Mouse (Mus musculus): Measurements from ENCODE around the gene Nnat.
A peak's percentile ranks its signal among the peaks of the same experiment; 100 is the strongest.
"Not testable (repeated sequence)": the region's sequence is repeated elsewhere in the genome, so short reads cannot be mapped to it uniquely, and the experiment has no call there.

Gene Nnat

DNA sequence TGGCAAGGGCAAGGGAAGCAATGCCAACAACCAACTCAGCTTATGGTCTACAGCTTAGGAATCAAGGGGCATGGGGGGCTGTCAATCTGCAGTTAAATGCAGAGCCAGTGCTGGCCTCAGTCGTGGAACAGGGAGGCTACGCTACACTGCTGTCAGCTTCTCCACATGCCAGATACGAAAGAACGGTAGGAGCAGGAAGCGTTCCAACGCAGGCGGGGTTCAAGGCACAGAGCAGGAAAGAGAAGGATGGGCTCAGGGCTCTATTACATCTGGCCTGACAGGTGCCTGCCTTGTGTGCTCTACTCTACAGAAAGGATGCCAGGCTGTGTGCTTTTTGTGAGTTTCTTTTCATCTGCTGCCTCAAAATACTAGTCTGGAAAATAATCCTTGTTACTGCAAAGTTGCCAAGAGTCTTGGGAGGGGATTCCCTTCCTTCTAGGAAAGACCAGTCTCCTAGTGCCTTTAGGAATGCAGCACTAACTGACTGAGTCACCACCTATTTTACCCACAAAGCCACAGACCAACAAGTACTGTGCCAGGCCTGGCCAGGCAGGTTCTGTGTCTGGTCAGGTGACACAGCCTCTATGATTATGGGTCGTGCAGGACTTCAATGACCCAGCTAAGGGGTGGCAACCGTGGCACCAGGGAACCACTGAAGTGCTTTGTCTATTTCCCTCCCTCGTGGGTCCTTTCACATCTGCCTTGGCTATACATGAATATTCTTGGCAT, 7.6 kb upstream of the Nnat start:
- DNase-seq = no peak

DNA sequence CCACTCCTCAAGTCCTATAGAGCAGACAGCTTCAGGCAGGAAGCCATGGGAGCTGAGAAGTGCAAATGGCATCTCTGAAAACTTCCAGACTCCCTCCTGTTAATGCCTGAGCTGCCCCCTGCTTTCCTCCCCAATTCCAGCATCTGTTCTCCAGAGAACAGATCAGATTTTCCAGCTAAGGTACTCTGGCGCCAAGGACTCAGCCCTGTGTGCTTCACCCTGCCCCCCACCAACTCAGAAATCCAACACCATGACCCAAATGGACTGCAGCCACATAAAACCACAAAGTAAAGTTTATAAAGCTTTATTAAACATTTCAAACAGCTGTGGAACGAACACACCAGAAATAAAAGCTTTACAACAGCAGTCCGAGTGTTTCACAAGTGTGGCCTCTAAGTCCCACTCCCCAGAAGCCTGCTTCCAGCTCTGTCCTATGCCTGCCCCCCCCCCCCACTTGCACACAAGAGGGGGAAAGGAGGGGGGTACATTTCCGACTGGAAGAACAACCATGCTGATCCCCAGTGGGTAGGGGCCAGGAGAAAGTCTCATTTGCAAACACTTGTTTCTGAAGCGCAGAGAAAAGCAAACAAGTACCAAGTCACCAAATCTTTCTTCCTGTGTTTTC, 3.7 kb upstream of the Nnat start:
- no peak for DNase-seq

DNA sequence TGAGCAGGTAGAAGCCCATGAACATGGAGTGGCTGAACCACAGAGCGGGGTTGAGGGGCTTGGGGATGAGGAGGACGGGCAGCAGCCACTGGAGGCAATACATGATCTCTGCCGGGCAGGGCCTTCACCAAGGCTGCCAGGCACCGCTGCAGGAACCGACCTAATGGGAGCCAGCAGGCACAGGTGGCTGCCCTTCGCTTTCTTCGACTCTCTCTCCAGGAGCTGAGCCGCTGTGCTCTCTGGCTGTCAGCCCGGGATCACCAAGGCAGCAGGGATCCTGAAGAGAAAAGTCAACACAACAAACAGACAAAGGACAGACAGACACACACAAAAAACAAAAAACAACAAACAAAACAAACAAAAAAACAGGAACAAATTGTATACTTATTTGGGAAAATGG, 1.8 kb upstream of the Nnat start:
- peak; percentile 55 for DNase-seq

DNA sequence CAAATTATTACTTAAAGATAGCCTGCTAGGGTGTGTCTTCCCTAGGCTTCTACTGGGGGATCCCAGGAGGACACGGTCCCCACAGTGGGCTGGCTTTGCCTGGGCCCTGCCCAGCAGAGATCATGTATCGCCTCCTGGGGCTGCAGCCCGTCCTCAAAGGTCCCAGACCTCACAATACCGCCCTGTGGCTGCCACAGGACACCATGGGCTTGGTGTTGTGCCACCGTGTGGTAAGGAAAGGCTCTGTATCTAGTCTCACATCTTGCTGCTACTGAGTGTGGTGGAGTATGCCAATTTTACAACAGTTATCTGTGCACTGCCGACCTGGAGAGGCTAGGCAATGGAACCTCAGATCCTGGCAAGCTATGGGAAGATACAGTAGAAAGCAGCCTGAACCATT, 1.4 kb upstream of the Nnat start:
- DNase-seq = no peak

DNA sequence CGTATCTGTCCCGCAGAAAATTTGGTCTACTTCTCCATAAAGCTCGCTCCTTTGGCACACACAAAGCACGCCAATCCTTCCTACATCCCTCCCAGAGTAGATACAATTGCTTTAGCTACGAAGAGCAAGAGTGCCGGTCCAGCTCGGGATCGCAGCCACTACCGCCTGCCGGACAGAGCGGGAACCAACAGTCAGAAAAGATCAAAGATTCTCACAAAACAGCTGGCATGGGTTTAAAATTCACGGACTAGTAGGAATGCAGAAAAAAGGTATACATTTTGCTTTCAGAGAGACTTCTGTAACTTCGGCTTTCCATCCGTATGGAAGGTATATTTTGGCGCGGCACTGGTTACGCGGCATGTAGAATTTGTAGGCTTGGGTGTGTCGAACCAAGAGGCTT, 438 bp upstream of the Nnat start:
- DNase-seq = no peak

DNA sequence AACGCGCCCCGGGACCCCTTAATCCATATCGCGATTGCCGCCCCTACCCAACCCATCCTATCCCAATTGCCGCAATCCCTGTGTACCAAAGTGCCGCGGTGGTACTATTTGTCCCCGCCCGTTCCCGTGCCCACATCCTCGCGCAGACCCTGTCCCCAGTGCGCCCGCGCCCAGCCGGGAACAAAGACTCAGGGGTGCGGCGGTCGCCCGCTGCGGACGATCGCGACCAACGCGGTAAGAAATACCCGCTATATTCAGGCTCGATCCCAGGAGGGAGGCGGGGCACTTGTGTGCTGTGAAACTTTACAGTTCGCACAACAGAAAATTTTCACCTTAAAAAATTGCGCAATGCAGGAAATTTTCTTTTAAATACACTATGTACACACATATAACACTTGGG, 424 bp downstream of the Nnat start:
- no peak for DNase-seq

DNA sequence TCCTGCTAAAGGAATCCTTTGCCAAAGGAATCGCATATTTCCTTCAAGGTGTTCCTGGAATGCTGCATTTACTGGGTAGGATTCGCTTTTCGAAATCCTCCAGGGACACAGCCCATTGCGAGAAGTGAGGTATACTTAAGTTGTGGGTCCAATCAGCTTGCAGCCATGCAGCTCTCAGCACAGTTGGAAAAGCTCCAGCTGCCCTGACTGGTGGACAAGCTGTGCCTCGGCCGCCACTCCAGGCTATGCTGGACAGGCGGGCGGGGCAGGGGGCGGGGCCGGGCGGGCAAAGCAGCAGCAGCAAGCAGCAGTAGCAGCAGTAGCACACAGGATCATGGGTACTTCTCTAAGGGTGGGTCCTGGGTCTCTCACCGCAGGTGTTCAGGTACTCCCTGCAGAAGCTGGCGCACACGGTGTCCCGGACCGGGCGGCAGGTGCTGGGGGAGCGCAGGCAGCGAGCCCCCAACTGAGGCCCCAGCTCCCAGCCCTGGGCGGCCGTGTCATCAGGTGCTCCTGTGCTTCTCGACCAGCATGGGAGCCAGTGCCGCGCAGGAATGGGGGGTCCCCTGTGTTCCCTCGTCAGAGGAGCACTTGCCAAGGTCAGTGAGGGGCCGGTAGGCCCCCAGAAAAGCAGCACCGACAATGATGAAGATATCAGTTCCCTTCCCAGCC, 1.4 kb downstream of the Nnat start:
- peak; percentile 80 for DNase-seq

DNA sequence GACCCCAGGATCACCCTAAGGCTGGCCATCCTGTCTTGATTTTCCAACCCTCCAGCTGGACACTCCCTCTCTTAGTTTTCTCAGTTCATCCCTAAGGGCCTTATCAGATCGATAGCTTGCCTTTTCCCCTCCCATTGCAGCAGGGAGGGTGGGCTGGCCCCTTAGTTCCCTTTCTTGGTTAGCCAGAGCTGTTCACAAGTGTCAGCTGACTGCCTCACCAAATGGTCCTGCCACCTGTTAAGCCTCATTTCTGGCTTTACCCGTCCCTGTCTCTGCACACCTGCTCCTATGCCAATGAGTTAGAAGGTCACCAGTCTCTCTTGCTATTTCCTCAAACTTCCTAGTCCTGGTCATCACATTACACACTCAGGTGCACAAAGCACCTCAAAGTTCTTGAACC, 3.2 kb downstream of the Nnat start:
- no peak for DNase-seq

DNA sequence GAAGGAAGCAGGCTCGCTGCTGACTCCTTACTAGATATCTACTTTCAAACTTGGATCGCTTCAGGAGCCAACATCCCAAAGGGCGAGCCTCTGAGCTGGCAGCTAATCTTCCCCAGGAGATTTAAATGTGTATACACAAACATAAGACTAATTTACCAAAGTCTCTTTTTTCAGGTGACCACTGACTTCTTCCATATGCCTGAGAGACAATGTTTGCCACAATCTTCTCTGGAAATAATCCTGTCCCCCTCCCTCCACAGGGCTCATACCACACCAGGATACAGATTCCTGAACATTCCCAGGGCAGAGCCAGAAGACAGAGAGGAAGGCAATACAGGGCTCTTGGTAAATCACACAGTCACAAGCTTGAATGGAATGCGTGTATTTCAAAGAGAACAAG, 4.8 kb downstream of the Nnat start:
- no peak for DNase-seq

DNA sequence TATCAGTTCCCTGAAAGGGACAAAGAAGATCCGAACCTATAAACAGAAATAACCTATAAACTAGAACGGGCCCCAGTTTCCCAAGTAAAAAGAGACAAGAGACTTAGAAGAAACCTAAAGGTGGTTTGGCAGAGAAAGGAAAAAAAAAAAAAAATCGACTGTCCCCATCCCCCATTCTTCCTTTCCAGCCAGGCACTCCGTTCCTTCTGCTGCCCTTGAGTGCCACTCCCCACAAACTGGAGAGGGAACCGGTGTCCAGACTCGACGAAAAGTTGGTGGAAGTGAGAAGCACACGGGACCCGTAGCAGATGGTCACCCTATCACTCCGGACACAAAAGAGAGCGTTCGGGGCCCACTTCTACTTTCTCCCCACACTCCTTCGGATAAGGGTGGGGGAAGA, 5.6 kb downstream of the Nnat start:
- DNase-seq = no peak

DNA sequence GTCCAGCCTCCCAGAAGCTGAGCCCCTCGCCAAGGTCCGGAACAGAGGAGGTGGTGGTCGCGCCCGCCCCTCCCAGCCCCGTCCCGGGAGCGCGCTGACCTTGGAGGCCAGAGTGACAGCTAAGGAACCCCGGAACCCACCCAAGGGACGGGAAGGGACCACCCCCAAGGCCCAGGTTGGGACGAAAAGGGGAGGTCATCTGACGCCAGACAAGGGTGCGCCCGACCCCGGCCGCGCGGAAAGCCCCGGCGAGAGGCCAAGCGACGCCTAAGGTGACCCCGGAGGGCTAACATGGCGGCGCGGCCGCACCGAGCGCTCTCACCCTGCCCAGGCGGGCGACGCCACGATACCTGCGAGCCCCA, 6.0 kb downstream of the Nnat start:
- DNase-seq = no peak

DNA sequence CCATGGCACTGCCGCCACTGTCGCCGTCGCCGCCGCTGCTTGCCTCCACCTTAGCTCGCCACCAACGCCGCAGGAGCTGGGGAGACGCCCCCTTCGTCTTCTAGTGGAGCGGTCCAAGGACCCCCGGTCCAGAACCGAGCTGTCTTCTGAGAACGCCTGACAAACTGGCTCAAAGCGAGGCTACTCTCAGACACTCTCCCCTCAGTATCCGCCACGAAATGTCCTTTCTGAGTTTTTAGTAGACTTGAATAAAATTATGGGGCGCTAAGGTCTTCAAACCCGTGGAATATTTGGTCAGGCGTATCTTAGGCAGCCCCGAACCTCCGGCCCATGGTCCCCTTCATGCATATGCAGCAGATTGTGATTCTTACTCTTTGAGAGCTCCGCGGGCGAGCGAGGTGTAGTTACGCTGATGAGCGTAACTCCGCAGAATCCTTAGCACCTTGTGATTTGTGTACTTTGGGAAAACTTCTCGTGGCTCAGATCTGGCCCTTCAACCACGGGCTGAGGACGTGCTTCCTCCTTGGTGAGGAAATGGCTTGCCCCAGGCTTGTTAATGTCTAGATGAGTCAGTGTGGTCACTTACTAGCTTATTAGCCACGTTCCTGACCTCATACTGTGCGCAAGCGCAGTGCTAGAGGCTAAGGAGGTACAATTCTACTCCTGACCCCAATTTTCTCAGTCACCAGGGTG, 6.5 kb downstream of the Nnat start:
- DNase-seq = peak; percentile 94

DNA sequence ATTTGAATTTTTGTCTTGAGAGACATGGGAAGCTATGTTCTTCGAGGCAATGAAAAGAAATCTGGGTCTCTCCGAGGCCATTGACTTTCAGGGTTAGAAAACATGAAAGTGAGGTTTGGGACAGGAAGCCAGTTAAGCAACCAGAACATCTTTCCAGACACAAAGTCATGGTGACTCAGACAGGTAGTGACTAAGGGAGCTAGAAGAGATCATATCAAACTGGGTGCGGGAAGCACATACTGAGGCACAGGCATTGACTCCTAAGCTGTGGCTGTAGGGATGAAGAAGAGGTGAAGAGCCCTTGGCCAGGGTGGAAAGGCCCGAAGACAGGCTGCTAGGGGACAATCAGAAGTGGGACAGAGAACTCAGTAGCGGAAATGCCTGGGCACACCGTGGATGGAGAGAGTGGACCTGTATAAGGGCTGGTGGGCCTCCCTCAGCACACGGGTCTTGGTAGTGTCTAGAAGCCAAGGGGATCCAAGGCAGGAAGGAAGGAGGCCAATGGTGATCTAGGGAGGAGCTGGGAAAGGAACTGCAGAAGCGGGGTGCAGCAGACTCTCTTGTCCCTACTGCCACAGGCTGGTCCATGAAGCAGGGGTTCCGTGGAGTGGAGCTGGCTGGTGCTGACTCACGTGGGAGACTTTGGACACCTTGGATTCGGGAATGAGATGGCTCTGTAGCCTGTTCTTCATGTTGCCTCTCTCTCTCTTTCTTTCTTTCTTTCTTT, 7.5 kb downstream of the Nnat start:
- DNase-seq = no peak

DNA sequence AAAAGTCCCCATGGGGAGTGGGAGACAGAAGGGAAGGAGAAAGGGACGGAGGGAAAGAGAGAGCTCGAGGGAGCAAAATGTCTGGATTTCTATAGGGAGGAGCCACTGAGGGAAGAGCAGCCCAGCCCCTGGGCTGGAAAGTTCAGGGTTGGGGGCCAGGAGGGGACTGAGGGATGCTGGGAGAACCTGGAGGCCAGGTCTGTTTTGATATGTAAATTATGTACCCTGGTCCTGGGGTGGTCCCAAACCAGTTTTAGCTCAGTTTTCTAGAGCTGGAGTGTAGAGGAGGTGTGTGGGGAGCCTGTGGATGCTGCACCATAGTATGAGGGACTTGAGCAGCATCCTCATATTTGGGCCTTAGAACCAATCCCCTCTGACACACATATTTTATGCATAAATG, 9.0 kb downstream of the Nnat start:
- no peak for DNase-seq

DNA sequence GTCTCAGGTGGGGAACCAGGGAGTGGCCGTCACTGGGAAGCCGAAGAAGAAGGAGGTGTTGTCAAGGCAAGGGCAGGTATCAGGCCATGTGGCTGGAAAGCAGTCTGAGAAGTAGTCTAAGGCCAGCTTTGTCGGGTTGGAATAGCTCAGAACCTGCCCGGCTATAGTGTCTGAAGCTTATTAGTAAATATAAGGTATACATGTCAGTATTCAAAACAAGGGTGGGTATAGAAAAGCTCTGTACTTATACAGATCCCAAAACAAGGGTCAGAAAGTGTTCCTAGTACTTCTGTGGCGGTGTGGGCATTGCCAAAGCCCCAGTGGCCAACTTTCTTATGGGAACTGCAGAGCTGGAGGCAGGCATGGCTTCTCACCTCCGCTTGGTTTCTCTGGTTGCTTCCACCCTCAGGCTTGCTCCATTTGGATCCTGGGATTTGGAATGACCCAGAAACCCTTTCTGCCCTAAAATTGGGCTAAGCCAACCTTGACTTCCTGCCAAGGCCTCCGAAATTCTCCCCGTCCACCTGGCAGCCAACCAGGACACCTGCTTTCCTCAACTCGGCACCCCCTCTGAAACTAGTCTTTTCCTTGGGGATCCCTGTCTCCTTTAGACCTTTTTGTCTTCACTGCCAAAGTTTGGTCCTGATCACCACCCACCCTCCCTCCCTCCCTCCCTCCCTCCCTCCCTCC, 10.1 kb downstream of the Nnat start:
- DNase-seq = peak; percentile 60

DNA sequence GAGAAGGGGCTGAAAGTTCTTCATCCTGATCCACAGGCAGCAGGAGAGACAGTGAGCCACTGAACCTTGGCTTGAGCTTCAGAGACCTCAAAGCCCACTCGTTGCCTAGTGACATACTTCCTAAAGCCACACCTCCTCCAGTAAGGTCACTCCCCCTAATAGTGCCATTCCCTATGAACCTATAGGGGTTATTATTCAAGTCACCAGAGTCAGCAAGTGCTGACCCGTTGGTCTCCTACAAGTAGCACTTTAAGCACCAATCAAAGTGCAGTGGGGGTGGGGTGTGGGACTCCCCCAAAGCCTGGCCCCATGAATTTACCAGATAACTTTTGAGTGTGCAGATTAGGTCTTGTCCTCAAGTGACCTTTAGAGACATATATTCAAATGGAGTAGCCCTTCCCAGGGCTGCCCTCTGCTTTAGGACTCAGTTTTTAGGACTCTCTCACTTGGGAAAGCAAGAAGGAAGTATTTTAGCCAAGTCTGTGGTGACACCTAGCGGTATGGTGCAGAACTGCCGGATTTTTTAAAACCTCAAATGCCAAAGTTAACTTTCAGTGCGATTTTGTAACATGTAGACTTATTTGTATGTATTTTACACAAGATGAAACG, 11.4 kb downstream of the Nnat start, which contains the start of gene Blcap:
Blcap (minus strand) TSS at position 51 of the 609 bp plus-strand sequence.
- peak; percentile 58 for DNase-seq

DNA sequence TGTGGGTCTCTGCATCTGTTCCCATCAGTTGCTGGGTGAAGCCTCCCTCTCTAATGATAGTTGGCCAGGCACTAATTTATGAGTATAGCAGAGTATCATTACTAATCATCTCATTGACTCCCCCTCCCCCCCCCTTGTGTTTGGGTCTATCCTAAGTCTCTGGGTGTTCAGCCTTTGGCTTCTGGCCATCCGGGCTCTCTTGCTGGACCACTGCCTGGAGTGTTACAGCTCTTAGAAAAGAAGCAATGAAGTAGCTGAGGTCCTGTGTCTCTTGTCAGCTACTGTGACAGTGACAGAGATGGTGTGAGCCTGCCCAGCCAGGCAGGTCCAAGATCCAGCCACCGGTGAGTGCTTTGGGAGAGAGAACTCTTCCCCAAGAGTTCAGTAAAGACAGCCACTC, 12.9 kb downstream of the Nnat start:
- no peak for DNase-seq

DNA sequence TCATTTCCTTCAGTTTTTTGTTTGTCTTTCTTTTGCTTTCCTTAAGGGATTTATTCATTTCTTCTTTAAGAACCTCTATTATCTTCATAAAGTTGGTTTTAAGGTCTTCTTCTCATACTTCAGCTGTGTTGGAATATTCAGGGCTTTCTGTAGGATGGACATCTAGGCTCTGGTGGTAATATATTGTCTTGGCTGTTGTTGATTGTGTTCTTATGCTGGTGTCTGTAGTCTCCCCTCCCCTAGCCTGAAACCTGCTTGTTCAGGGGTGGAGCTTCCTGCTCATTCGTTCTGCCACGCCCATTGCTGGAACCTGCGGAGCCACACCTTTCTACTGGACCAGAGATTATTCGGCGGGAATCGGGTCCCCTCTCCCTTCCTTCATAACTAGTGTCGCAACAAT, 25.5 kb downstream of the Nnat start:
- DNase-seq = not testable (repeated sequence)

DNA sequence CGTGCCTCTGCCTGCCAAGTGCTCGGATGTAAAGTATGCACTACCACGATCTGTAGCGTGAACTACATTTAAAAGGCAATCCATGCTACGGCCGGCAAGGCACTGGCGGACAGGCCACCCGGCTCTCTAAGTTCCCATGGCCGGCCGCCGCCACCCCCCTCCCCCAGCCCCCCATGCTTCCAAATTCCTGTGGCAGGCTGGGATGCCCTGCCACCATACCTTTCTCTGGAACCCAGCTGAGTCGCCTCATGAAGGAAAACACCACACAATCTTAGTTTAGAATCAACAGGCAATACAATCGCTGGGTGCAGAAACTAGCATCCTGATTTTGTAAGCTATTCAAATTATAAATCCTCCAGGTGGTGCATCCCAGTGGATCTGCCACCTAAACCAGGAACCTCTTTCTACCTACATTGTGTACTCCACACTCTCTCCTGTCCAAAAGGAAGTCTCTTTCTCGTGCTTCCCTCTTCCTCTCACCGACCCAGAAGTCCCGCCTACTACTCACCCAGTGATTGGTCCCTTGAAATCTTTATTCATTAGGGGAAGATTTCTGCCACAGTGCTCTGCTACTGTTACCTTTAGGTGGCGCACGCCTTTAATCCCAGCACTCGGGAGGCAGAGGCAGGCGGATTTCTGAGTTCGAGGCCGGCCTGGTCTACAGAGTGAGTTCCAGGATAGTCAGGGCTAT, 37.1 kb downstream of the Nnat start:
- no peak for DNase-seq

DNA sequence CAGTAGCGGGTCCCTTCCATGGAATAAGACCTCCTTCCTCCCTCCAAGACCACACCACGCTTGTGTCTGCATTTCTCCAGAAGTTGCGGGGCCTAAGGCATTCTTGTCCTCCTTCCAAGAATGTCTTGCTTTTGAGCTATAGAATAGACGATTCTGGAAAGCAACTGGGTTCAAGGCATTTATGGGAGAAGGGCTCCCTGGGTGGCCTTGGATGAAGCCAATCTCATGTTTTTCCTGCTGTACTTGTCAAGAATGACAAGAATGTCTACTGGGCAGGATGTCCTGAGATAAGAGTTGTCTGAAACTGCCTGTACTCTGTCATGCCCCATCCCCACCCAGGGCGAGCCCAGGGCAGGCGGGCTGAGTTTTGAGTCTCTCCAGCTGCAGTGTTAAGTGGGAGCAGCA, 41.6 kb downstream of the Nnat start:
- no peak for DNase-seq

DNA sequence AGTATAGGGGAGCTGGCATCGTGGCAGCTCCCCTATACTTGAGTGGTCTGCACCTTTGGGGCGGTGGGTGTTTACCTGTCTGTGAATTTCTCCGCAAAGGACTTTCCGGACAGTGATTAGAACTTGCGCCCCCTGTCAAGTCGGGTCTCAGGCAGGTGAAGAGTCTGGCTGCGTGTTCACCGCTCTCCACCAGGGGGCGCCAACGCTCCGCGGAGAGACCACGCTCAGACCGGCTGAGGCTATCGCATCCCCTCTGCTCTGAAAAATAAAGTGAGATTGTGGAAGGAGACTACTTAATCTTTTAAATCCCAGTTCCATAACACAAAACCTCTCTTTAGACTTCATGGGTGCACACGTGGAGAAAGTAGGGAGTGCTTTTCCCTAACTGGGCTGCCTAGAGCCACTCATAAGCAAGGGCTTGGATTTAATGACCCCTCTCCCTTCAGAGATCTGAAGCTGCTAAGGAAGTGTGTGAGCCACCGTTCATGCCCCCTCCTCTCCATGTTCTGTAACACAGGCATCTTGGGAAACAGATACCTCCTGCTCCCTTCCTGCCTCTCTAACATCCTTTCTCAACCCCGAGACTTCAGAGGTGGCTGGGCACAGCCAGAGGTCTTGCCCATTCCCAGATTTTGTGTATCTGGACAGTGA, 45.3 kb downstream of the Nnat start:
- peak; percentile 73 for DNase-seq
